Mouse (Mus musculus): Measurements from ENCODE around the gene Zmat5. TPM values are rescaled to one million over a fixed set of nuclear protein-coding genes. Genes with fewer than 3 reads are reported as not detected.
"Not testable (repeated sequence)": the region's sequence is repeated elsewhere in the genome, so short reads cannot be mapped to it uniquely, and the experiment has no call there.

Gene Zmat5
- polyA plus RNA-seq, 1 experiment = 62.6 TPM

DNA sequence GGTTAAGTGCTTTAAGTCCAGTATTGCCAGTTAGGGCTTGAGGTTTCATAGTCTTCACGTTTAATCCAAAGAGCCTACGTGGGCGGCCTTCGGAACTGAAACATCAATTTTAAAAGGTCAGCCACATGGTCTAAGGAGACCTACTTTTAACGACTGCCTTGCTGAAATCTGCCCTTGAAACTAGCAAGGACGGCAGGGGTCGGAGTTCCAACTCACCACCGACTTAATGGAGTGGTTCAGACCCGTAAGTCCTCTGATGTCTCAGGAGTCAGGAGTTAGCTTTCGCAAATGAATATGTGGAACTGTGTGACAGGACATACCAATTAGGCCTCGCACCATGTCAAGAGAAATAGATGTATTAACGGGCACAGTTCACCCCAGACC is 798 bp upstream of the Zmat5 start:
- no peak for DNase-seq
- H3K27ac ChIP-seq (ENCODE audit: insufficient read depth, low read depth, low read length) = peak overlapping the region; percentile 89
- no peaks in the 10 kb centered on the region; the same call in 1 of the 2 replicates for H3K4me1 ChIP-seq (ENCODE audit: control insufficient read depth, insufficient read depth, low read length)
- H3K4me3 ChIP-seq (ENCODE audit: insufficient read depth, low read depth, low read length) = peak overlapping the region; percentile 72
- WGBS = 3% methylated on average over 12 of the region's 12 CpGs
- H3K27me3 ChIP-seq (replicated peaks; ENCODE audit: control insufficient read depth, insufficient read depth, low read length) = no peaks in the 10 kb centered on the region
- no peak for TF ChIP-seq POLR2A (IDR thresholded peaks at IDR 0.05; ENCODE audit: low read depth, low read length)
- TF ChIP-seq CTCF (conservative IDR thresholded peaks at IDR 0.05; ENCODE audit: insufficient read depth, insufficient read length, low read depth, low read length) = no peak
- H3K36me3 ChIP-seq (ENCODE audit: control insufficient read depth, insufficient read depth, low read length) = peaks cover 3% of the 10 kb centered on the region

DNA sequence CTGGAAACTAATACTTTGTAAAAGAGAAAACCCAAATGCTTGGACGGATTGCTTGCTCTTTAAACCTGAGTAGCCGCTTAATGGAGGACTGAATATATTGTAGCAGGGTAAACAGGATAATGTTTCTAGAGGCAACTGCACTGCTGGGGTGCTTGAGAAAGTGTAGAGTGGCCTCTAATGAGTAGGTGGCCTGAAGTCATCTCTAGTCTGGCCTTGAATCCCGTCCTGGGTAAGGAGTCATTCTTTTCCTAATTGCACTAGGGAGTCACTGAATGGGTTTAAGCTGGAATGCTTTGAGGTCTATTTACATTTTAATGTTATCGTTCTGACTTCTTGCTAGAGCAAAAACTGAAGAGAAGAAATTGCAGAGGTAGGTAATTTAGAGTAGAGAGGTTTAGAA is 700 bp downstream of the Zmat5 start:
- TF ChIP-seq CTCF (conservative IDR thresholded peaks at IDR 0.05; ENCODE audit: insufficient read depth, insufficient read length, low read depth, low read length) (no peak), POLR2A (IDR thresholded peaks at IDR 0.05; ENCODE audit: low read depth, low read length) (no peak)

GRCm38 (mm10) chr11:4710188-4710587 is 5.7 kb downstream of the Zmat5 start:
- H3K36me3 ChIP-seq (ENCODE audit: control insufficient read depth, insufficient read depth, low read length); H3K27me3 ChIP-seq (replicated peaks; ENCODE audit: control insufficient read depth, insufficient read depth, low read length); H3K4me3 ChIP-seq (ENCODE audit: insufficient read depth, low read depth, low read length); H3K27ac ChIP-seq (ENCODE audit: insufficient read depth, low read depth, low read length); DNase-seq; H3K4me1 ChIP-seq (ENCODE audit: control insufficient read depth, insufficient read depth, low read length): not testable (repeated sequence)
- 60% methylated on average over 4 of the region's 4 CpGs for WGBS

More for the DNA sequence above, 700 bp downstream of the Zmat5 start:
- peaks cover 3% of the 10 kb centered on the region for H3K36me3 ChIP-seq (ENCODE audit: control insufficient read depth, insufficient read depth, low read length)
- H3K4me1 ChIP-seq (ENCODE audit: control insufficient read depth, insufficient read depth, low read length) = no peaks in the 10 kb centered on the region; the same call in 1 of the 2 replicates
- WGBS = 4% methylated on average over 4 of the region's 4 CpGs
- no peaks in the 10 kb centered on the region for H3K27me3 ChIP-seq (replicated peaks; ENCODE audit: control insufficient read depth, insufficient read depth, low read length)
- H3K27ac ChIP-seq (ENCODE audit: insufficient read depth, low read depth, low read length) = peak overlapping the region; percentile 48; the same call in 1 of the 2 replicates
- peak; percentile 14 for DNase-seq
- H3K4me3 ChIP-seq (ENCODE audit: insufficient read depth, low read depth, low read length) = peak overlapping the region; percentile 72

DNA sequence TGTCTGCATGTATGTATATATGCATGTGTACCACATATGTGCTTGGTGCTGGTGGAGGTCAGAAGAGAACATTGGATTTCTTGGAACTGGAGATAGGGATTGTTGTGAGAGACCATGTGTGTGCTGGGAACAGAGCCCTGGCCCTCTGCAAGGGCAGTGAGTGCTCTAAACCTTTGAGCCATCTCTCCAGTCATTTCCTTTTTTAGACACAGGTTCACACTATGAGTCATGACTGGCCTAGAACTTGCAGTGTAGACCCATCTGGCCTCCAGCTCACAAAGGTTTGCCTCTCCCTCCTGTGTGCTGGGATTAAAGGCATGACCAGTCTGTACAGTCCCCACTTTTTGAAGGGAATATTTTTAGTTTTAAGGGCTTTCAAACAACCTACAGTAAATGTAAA is 8.3 kb downstream of the Zmat5 start:
- no peak for DNase-seq
- H3K4me1 ChIP-seq (ENCODE audit: control insufficient read depth, insufficient read depth, low read length) = no peaks in the 10 kb centered on the region
- no peak overlapping the region for H3K4me3 ChIP-seq (ENCODE audit: insufficient read depth, low read depth, low read length)
- no peak for TF ChIP-seq POLR2A (IDR thresholded peaks at IDR 0.05; ENCODE audit: low read depth, low read length)
- no peak for TF ChIP-seq CTCF (conservative IDR thresholded peaks at IDR 0.05; ENCODE audit: insufficient read depth, insufficient read length, low read depth, low read length)
- no peaks in the 10 kb centered on the region for H3K27me3 ChIP-seq (replicated peaks; ENCODE audit: control insufficient read depth, insufficient read depth, low read length)
- H3K36me3 ChIP-seq (ENCODE audit: control insufficient read depth, insufficient read depth, low read length) = no peaks in the 10 kb centered on the region
- H3K27ac ChIP-seq (ENCODE audit: insufficient read depth, low read depth, low read length) = no peak overlapping the region

DNA sequence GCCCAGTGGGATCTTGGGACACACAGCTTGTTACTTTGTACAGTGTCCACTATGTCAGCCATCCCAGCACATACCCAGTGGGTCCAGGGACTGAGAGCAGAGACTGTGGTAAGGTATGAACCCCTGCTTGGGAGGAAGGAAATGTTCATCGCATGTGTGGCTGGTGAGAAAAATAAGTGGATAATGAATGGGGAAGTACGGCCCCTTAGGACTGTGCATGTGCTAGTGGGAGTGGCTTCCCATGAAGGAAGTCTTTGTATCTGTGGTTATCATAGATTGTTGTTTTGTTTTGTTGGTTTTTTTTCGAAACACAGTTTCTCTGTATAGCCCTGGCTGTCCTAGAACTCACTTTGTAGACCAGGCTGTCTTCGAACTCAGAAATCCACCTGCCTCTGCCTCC is 10.2 kb downstream of the Zmat5 start:
- no peak for TF ChIP-seq CTCF (conservative IDR thresholded peaks at IDR 0.05; ENCODE audit: insufficient read depth, insufficient read length, low read depth, low read length)
- no peak for TF ChIP-seq POLR2A (IDR thresholded peaks at IDR 0.05; ENCODE audit: low read depth, low read length)
- Histone ChIP-seq H3K27ac (ENCODE audit: insufficient read depth, low read depth, low read length) (no peak overlapping the region), H3K36me3 (ENCODE audit: control insufficient read depth, insufficient read depth, low read length) (no peaks in the 10 kb centered on the region), H3K4me1 (ENCODE audit: control insufficient read depth, insufficient read depth, low read length) (no peaks in the 10 kb centered on the region), H3K4me3 (ENCODE audit: insufficient read depth, low read depth, low read length) (no peak overlapping the region), H3K27me3 (replicated peaks; ENCODE audit: control insufficient read depth, insufficient read depth, low read length) (no peaks in the 10 kb centered on the region)
- DNase-seq = no peak
- 85% methylated on average over 4 of the region's 4 CpGs for whole genome bisulfite sequencing

DNA sequence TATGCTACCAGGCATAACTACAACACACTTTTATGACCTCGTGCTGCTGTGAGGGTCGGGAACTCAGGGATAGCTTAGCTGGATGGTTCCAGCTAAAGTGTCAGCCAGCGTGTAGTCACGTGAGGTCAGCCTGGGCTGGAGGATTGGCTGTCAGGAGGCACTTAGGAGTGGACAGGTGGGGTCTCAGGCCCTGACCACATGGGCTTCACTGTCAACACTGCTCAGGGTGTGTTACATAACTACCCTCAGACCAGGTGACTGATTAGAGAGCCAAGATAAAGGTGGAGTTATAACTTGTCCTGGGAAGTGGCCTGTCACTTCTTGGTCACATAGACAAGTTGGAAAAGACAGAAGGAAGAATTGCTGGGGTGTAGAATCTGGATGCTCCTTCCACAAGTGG is 11.1 kb downstream of the Zmat5 start:
- no peaks in the 10 kb centered on the region for H3K27me3 ChIP-seq (replicated peaks; ENCODE audit: control insufficient read depth, insufficient read depth, low read length)
- no peaks in the 10 kb centered on the region for H3K4me1 ChIP-seq (ENCODE audit: control insufficient read depth, insufficient read depth, low read length)
- H3K36me3 ChIP-seq (ENCODE audit: control insufficient read depth, insufficient read depth, low read length) = no peaks in the 10 kb centered on the region
- WGBS = 67% methylated on average over 4 of the region's 4 CpGs
- H3K27ac ChIP-seq (ENCODE audit: insufficient read depth, low read depth, low read length) = no peak overlapping the region
- TF ChIP-seq CTCF (conservative IDR thresholded peaks at IDR 0.05; ENCODE audit: insufficient read depth, insufficient read length, low read depth, low read length) = no peak
- TF ChIP-seq POLR2A (IDR thresholded peaks at IDR 0.05; ENCODE audit: low read depth, low read length) = no peak
- no peak overlapping the region for H3K4me3 ChIP-seq (ENCODE audit: insufficient read depth, low read depth, low read length)
- no peak for DNase-seq

DNA sequence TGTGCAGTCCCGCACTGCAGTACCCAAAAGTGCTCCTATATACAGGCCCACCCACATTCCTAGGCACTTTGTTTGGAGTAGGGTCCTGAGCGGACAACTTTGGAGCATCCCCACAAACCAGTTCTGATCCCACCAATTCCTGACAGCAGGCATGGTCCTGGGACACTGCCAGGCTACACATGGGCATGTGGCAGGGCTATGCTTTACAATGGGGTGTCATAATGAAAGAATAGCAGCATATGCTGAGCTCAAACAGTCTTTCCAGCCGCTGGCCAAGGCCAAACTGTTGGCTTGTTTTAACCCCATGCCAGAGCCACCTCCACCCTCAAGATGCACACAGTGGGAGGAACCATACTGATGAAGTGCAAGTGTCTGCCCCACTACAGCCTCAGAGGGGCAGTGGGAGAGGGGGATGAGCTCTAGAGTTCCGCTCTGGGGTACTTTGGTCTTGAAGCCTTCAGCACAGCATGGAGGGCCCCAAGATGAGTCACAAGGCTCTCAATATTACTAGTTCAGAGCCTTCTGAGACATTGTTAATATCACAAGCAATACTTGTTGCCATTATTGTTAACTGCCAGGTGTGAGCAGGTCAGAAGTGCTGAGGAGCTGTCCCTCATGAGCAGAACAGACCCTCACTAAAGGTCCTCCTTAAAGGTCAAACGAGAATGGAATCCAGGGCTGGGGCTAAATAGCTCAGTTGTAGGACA is 12.2 kb downstream of the Zmat5 start:
- no peak for TF ChIP-seq CTCF (conservative IDR thresholded peaks at IDR 0.05; ENCODE audit: insufficient read depth, insufficient read length, low read depth, low read length)
- TF ChIP-seq POLR2A (IDR thresholded peaks at IDR 0.05; ENCODE audit: low read depth, low read length) = no peak
- Histone ChIP-seq H3K4me3 (ENCODE audit: insufficient read depth, low read depth, low read length) (no peak overlapping the region), H3K27ac (ENCODE audit: insufficient read depth, low read depth, low read length) (no peak overlapping the region), H3K27me3 (replicated peaks; ENCODE audit: control insufficient read depth, insufficient read depth, low read length) (no peaks in the 10 kb centered on the region), H3K4me1 (ENCODE audit: control insufficient read depth, insufficient read depth, low read length) (no peaks in the 10 kb centered on the region), H3K36me3 (ENCODE audit: control insufficient read depth, insufficient read depth, low read length) (no peaks in the 10 kb centered on the region)
- WGBS = 91% methylated on average over 5 of the region's 5 CpGs
- DNase-seq = no peak

Data from kidney, adult 2 months (tissue).